Mouse (Mus musculus): ENCODE data around the gene Snx29. TPM values are rescaled to one million over a fixed set of nuclear protein-coding genes. Genes with fewer than 3 reads are reported as not detected.

Snx29 gene
- polyA plus RNA-seq, 1 experiment from 2014 or later, result 14.2 TPM

DNA sequence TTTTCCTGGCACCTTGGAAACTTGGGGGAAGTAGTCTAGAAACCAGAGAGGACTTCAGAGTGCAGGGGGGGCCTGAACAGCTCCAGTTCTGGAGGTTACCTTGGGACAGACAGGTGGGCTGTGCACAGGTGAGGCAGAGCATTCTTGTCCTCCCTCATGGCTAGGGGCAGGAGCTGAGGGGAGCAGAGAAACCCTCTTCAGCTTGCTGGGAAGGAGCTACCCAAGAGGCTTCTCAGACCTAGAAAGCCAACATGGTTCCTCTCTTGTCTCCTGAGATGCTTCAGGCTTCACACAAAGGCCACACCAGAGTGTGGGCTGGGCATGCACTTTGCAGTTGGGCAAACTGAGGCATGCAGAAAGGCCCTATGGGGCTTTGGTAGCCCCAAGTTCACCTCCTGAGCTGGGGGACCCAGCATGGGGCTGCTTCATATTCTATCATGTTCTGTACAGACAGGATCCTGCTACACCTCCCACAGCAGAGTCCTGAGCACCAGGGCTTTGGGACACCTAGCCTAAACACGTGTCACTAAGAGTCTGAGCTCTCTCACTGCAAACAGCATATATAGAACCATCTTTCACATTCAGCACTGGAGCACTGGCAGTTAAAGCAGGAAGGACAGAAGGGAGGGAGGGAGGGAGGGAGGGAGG, 434.0 kb downstream of the Snx29 start:
- H3K9me3 ChIP-seq (replicated peaks), result no peaks in the 10 kb centered on the region
- no peak for ATAC-seq (ENCODE audit: insufficient number of reproducible peaks, low FRiP score, low TSS enrichment, low read depth)
- H3K4me3 ChIP-seq (replicated peaks), result no peak overlapping the region
- WGBS, result 69% methylated on average over 1 of the region's 1 CpGs
- no peaks in the 10 kb centered on the region for H3K4me1 ChIP-seq
- no peak overlapping the region for H3K9ac ChIP-seq
- no peaks in the 10 kb centered on the region for H3K36me3 ChIP-seq
- no peak overlapping the region for H3K27ac ChIP-seq (replicated peaks)
- H3K27me3 ChIP-seq, result no peaks in the 10 kb centered on the region
- no peak overlapping the region for H3K4me2 ChIP-seq (replicated peaks)

DNA sequence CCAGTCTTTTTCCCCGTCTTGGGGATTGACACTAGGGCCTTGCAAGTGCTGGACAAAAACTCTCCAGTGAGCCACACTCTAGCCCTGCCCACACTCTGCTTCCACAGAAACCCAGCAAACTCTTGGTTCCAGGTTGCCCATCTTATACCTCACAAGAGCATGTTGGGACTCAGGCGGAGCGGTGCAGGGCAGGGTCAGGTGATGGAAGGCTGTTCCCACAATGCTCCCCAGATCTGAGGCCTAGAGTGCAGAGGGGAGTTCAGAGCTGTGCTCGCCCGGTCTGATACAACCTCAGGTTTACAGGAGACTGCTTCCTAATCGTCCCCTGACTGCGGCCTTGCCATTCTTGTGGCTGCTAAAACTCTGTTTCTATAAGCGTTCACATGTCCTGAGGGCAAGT, 434.8 kb downstream of the Snx29 start:
- no peak overlapping the region for H3K4me2 ChIP-seq (replicated peaks)
- H3K9me3 ChIP-seq (replicated peaks), result no peaks in the 10 kb centered on the region
- H3K27ac ChIP-seq (replicated peaks), result no peak overlapping the region
- no peak overlapping the region for H3K9ac ChIP-seq
- H3K4me3 ChIP-seq (replicated peaks), result no peak overlapping the region
- H3K4me1 ChIP-seq, result no peaks in the 10 kb centered on the region
- H3K27me3 ChIP-seq, result no peaks in the 10 kb centered on the region
- no peak for ATAC-seq (ENCODE audit: insufficient number of reproducible peaks, low FRiP score, low TSS enrichment, low read depth)
- no peaks in the 10 kb centered on the region for H3K36me3 ChIP-seq
- WGBS, result 83% methylated on average over 8 of the region's 8 CpGs

DNA sequence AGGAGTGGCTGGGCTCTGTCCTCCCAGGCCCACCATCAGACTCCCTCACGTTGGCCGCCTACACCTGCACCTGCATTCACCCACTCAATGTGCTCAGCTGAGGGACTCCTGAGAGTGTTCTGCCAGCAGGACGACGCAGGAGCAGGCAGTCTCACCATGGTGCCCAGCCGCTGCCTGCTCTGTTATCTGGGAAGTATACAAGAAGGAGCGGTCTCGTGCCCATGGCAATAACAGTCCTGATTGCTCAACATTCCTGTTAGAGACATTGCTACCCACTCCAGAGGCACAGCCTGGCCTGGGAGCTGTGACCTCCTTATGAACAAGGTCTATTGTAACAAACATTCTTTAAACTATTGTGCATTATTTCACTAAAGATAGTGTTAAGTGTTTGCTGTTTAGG, 435.2 kb downstream of the Snx29 start:
- WGBS, result 84% methylated on average over 7 of the region's 7 CpGs
- Histone ChIP-seq H3K9me3 (replicated peaks) (no peaks in the 10 kb centered on the region), H3K27ac (replicated peaks) (no peak overlapping the region), H3K4me3 (replicated peaks) (no peak overlapping the region), H3K9ac (no peak overlapping the region), H3K27me3 (no peaks in the 10 kb centered on the region), H3K4me2 (replicated peaks) (no peak overlapping the region), H3K36me3 (no peaks in the 10 kb centered on the region), H3K4me1 (no peaks in the 10 kb centered on the region)
- ATAC-seq (ENCODE audit: insufficient number of reproducible peaks, low FRiP score, low TSS enrichment, low read depth), result no peak

DNA sequence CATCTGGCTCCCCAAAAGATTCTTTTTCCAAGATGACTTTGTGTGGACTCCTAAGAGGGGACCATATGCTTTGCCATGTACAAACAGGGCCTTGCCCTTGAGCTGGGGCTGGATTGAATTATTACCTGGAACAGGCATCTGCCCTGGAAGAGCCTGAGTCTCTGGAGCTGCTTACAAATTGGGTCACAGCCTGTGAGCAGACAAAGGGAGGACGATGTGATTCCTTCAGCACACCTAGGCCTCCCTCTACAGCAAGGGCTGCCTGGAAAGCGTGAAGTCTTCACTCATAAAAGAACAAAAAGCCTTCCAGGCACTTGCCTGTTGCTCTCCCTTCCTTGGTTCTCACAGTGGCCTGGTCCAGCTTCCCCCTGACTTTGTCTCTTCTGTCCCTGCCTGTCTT, 449.6 kb downstream of the Snx29 start:
- WGBS, result 43% methylated on average over 2 of the region's 2 CpGs
- H3K9ac ChIP-seq, result no peak overlapping the region
- H3K4me3 ChIP-seq (replicated peaks), result no peak overlapping the region
- H3K27ac ChIP-seq (replicated peaks), result 0 out of 2 replicates have a peak overlapping the region, but pooled peaks have one; percentile 0
- no peaks in the 10 kb centered on the region for H3K36me3 ChIP-seq
- H3K4me1 ChIP-seq, result no peaks in the 10 kb centered on the region
- no peak overlapping the region for H3K4me2 ChIP-seq (replicated peaks)
- no peak for ATAC-seq (ENCODE audit: insufficient number of reproducible peaks, low FRiP score, low TSS enrichment, low read depth)
- 0 out of 2 replicates have a peak, but pooled peaks cover 4% of the 10 kb centered on the region for H3K9me3 ChIP-seq (replicated peaks)
- no peaks in the 10 kb centered on the region for H3K27me3 ChIP-seq

DNA sequence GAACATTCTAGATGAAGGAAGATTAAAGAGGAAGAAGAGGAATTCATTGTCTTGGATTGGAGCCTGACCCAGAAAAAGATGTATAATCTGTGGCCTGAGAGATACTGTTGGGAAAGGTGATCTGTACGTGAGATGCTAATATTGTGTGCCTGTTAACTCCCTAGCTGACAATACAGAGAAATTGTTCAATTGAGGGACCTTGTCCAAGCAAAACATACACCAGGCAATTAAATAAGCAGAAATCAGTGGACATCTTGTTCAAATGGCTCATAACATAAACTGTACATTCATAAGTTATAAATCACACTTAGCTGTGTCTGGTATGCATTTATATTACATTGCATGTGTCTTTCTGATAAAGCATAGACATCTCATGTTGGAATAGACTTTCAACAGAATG, 451.6 kb downstream of the Snx29 start:
- Histone ChIP-seq H3K4me3 (replicated peaks) (no peak overlapping the region), H3K27me3 (no peaks in the 10 kb centered on the region), H3K9ac (no peak overlapping the region), H3K4me2 (replicated peaks) (no peak overlapping the region), H3K4me1 (peaks cover 18% of the 10 kb centered on the region), H3K36me3 (no peaks in the 10 kb centered on the region), H3K27ac (replicated peaks) (no peak overlapping the region), H3K9me3 (replicated peaks) (0 out of 2 replicates have a peak, but pooled peaks cover 4% of the 10 kb centered on the region)
- ATAC-seq (ENCODE audit: insufficient number of reproducible peaks, low FRiP score, low TSS enrichment, low read depth), result no peak
- 66% methylated on average over 1 of the region's 1 CpGs for WGBS

DNA sequence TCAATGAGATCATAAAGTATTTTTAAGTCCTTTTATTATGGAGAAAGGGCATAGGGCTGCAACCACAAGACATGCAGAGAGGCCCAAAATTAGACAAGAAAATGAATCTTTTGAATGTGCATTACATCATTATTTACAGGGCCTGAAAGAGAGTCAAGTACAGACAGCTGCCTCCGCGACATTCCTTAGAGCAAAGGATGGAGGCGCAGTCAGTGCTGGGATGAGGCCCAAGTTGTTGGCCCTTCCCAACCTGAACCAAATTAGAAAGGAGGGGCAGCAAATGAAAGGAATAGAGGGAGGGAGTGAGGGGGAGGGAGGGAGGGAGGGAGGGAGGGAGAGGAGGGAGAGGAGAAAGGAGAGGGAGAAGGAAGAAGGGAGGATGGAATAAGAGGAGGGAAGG, 453.8 kb downstream of the Snx29 start:
- 0 out of 2 replicates have a peak, but pooled peaks have one; percentile 6 for ATAC-seq (ENCODE audit: insufficient number of reproducible peaks, low FRiP score, low TSS enrichment, low read depth)
- H3K27ac ChIP-seq (replicated peaks), result no peak overlapping the region
- H3K4me2 ChIP-seq (replicated peaks), result no peak overlapping the region
- H3K4me1 ChIP-seq, result peaks cover 29% of the 10 kb centered on the region
- no peaks in the 10 kb centered on the region for H3K27me3 ChIP-seq
- WGBS, result 14% methylated on average over 3 of the region's 3 CpGs
- H3K9me3 ChIP-seq (replicated peaks), result no peaks in the 10 kb centered on the region
- no peak overlapping the region for H3K4me3 ChIP-seq (replicated peaks)
- no peaks in the 10 kb centered on the region for H3K36me3 ChIP-seq
- no peak overlapping the region for H3K9ac ChIP-seq

DNA sequence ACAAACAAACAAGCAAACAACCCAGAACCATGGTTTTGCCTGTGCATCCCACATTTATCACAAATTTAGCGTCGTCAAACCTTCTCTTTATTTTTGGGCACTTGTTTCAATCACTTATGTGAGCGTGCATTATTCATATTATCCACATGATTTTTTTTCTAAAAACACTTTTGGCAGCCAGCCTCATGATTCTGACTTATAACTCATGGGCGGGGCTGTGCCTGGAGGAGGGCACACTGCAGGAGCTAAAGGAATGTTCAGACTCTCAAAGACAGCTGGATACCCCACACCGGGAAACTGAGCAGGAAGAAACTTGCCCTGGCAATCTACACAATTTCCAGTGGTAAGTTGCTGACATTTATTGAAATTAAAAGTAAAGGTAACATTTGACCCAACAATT, 455.5 kb downstream of the Snx29 start:
- no peaks in the 10 kb centered on the region for H3K36me3 ChIP-seq
- peaks cover 38% of the 10 kb centered on the region for H3K4me1 ChIP-seq
- H3K27ac ChIP-seq (replicated peaks), result peak overlapping the region; percentile 29
- no peak for ATAC-seq (ENCODE audit: insufficient number of reproducible peaks, low FRiP score, low TSS enrichment, low read depth)
- 0 out of 2 replicates have a peak overlapping the region, but pooled peaks have one; percentile 2 for H3K4me2 ChIP-seq (replicated peaks)
- H3K27me3 ChIP-seq, result no peaks in the 10 kb centered on the region
- no peak overlapping the region for H3K4me3 ChIP-seq (replicated peaks)
- WGBS, result 22% methylated on average over 5 of the region's 5 CpGs
- H3K9me3 ChIP-seq (replicated peaks), result no peaks in the 10 kb centered on the region
- H3K9ac ChIP-seq, result no peak overlapping the region

DNA sequence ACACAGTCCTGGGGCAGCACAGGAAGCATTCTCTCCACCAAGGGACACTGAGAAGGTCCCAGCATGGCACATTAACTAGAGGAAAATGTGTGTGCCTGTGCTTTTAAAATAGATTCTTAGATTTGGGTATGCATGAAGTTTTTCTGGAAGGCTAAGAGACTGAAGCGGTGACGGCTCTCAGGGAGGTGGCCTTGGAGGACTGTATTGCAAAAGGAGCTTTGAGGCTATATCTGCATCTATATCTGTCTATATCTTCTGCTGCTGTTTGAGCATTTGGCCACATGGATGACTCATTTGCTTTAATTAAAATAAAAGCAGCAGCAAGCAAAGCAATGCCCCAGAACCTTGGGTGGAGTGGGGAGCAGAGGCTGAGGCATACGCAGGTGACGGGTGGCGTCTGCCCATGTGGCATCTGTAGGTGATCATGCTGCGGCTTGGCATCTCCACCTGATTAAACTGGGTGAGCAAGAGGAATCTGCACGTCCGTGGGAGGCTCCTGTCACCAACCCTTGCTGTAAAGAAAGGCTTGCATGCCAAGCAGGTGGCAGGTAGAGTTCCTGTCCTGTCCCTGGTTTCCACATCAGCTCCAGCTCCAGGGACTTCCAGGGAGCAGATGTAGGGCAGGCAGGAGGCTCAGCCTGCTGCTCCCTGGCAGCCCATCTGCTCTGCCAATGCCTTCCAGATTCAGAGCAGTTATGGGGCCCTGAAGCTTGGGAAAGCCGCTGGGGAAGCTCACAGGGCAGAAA, 456.2 kb downstream of the Snx29 start:
- Histone ChIP-seq H3K4me2 (replicated peaks) (0 out of 2 replicates have a peak overlapping the region, but pooled peaks have one; percentile 2), H3K9ac (no peak overlapping the region), H3K9me3 (replicated peaks) (no peaks in the 10 kb centered on the region), H3K27me3 (no peaks in the 10 kb centered on the region), H3K4me1 (peaks cover 38% of the 10 kb centered on the region), H3K4me3 (replicated peaks) (no peak overlapping the region), H3K27ac (replicated peaks) (peak overlapping the region; percentile 55), H3K36me3 (no peaks in the 10 kb centered on the region)
- 56% methylated on average over 9 of the region's 9 CpGs for WGBS
- ATAC-seq (ENCODE audit: insufficient number of reproducible peaks, low FRiP score, low TSS enrichment, low read depth), result 0 out of 2 replicates have a peak, but pooled peaks have one; percentile 41

DNA sequence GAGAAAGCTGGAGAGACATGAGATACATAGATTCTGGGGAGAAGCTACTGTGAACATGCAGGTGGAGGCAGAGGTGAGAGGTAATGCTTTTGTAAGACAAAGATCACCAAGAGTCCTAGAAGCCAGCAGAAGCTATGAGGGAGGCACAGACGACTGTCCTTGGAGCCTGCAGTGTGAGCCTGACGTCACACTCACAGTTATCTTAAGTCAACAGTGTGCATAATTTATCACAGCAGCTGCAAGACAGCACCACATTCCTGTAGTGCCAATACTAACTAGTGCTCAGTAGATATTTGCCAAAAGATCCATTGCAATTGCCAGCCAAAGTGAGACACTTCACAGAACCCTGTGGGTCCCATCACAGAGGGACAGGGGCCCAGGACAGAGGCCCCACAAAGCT, 459.4 kb downstream of the Snx29 start:
- Histone ChIP-seq H3K4me1 (peaks cover 40% of the 10 kb centered on the region), H3K4me3 (replicated peaks) (no peak overlapping the region), H3K9ac (no peak overlapping the region), H3K27me3 (no peaks in the 10 kb centered on the region), H3K4me2 (replicated peaks) (no peak overlapping the region), H3K9me3 (replicated peaks) (no peaks in the 10 kb centered on the region), H3K27ac (replicated peaks) (no peak overlapping the region), H3K36me3 (no peaks in the 10 kb centered on the region)
- ATAC-seq (ENCODE audit: insufficient number of reproducible peaks, low FRiP score, low TSS enrichment, low read depth), result no peak
- WGBS, result 26% methylated on average over 2 of the region's 2 CpGs

DNA sequence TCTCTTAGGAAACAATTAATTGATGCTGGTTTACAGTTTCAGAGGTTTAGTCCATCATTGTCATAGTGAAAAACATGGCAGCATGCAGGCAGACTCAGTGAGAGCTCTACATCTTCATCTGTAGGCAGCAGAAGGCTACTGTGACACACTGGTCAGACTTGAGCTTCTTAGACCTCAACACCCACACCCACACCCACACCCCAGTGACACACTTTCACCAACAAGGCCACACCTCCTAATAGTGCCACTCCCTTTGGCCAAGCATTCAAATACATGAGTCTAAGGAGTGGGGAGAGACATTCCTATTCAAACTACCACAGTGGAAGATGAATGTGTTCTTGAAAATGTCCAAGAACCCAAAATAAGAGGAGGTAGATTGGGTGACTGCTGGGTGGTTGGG, 460.6 kb downstream of the Snx29 start:
- H3K4me1 ChIP-seq, result peaks cover 32% of the 10 kb centered on the region
- no peak overlapping the region for H3K4me2 ChIP-seq (replicated peaks)
- H3K36me3 ChIP-seq, result no peaks in the 10 kb centered on the region
- no peaks in the 10 kb centered on the region for H3K9me3 ChIP-seq (replicated peaks)
- H3K9ac ChIP-seq, result no peak overlapping the region
- no peak overlapping the region for H3K4me3 ChIP-seq (replicated peaks)
- no peak for ATAC-seq (ENCODE audit: insufficient number of reproducible peaks, low FRiP score, low TSS enrichment, low read depth)
- no peak overlapping the region for H3K27ac ChIP-seq (replicated peaks)
- no peaks in the 10 kb centered on the region for H3K27me3 ChIP-seq

DNA sequence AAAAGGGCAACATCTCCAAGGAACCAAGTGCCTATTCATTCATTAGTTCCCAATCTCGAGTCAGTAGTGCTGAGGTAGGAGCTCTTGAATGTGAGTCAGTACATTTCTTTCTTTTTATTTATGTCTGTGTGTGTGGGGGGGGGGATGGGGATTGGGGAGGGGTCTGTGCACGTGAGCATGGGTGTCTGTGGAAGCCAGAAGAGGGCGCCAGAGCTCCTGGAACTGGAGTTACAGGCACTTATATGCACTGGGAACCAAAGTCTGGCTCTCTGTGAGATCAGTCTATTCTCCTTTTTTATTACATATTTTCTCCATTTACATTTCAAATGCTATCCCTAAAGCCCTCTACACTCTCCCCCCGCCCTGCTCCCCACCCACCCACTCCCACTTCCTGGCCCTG, 461.6 kb downstream of the Snx29 start:
- no peaks in the 10 kb centered on the region for H3K36me3 ChIP-seq
- no peak overlapping the region for H3K27ac ChIP-seq (replicated peaks)
- ATAC-seq (ENCODE audit: insufficient number of reproducible peaks, low FRiP score, low TSS enrichment, low read depth), result no peak
- no peaks in the 10 kb centered on the region for H3K9me3 ChIP-seq (replicated peaks)
- no peak overlapping the region for H3K4me2 ChIP-seq (replicated peaks)
- no peaks in the 10 kb centered on the region for H3K27me3 ChIP-seq
- peaks cover 22% of the 10 kb centered on the region for H3K4me1 ChIP-seq
- 66% methylated on average over 4 of the region's 4 CpGs for WGBS
- H3K4me3 ChIP-seq (replicated peaks), result no peak overlapping the region
- H3K9ac ChIP-seq, result no peak overlapping the region
